Mouse (Mus musculus): ENCODE data around the gene Trim41.

- no peak for TF ChIP-seq POLR2A (IDR thresholded peaks at IDR 0.05; ENCODE audit: insufficient read depth, low read length)
- no peak for TF ChIP-seq CTCF (IDR thresholded peaks at IDR 0.05; ENCODE audit: low read depth, low read length)
Measured at GRCm38 (mm10) chr11:48841213-48841612, 24.1 kb upstream of the Trim41 start.

All from ES-Bruce4 (cell line).